Mouse (Mus musculus): Measurements from ENCODE around the gene Txnrd2. TPM values are rescaled to one million over a fixed set of nuclear protein-coding genes. Genes with fewer than 3 reads are reported as not detected.

The Txnrd2 gene
- polyA plus RNA-seq, 1 experiment from 2014 or later: 24.9 TPM

DNA sequence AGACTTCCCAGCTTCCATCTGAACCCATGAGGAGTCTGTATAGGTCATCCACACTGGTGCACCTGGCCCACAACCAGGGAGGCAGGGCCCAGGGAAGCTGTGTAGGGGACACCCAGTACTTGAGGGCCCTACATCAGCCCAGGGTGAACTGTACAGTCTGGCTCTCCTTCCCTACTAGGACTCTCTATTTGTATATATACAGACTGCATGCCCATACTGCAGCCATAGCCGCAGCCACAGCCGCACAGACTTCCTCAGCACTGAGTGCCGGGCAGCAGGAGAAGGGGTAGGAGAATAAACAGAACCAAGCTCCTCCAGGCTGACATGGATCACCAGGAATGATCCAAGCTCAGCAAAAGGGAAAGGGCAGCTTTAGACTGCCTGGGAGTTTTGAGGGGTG, 34.6 kb downstream of the Txnrd2 start:
- H3K9ac ChIP-seq (replicated peaks; ENCODE audit: low read length): no peak overlapping the region
- no peak for ATAC-seq (ENCODE audit: low FRiP score, low TSS enrichment)
- WGBS: 87% methylated on average over 3 of the region's 3 CpGs

DNA sequence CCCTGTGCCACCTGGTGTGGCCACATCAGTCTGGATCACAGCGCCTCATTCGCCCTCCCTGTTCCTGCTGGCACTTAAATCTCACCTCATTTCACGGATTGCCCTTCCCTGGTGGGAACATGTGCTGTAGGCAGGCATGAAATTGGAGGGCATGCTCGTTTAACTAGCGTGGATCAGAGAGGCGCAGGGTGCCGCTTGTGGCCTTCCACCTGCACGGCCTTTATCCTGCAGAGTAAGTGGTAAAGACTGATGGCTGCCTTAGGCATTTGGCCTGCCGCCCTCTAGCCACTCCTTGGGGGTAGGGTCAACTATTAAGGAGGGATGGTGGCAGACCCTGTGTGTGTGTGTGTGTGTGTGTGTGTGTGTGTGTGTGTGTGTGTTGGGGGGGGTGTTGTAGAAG, 35.8 kb downstream of the Txnrd2 start:
- Histone ChIP-seq H3K4me3 (replicated peaks; ENCODE audit: low read depth, low read length) (no peak overlapping the region), H3K36me3 (ENCODE audit: control insufficient read depth, insufficient read depth, low read length) (0 out of 2 replicates have a peak, but pooled peaks cover 4% of the 10 kb centered on the region), H3K9ac (replicated peaks; ENCODE audit: low read length) (no peak overlapping the region), H3K4me1 (ENCODE audit: control insufficient read depth, insufficient read depth, low read length) (peaks cover 20% of the 10 kb centered on the region), H3K9me3 (ENCODE audit: control insufficient read depth, low read length) (no peaks in the 10 kb centered on the region), H3K27ac (replicated peaks; ENCODE audit: low read depth, low read length) (no peak overlapping the region), H3K4me2 (ENCODE audit: low read length) (no peak overlapping the region), H3K27me3 (ENCODE audit: control insufficient read depth, insufficient read depth, low read length) (no peaks in the 10 kb centered on the region)
- no peak for ATAC-seq (ENCODE audit: low FRiP score, low TSS enrichment)
- 39% methylated on average over 9 of the region's 9 CpGs for WGBS
- peak; percentile 39 for DNase-seq

More for the DNA sequence above, 34.6 kb downstream of the Txnrd2 start:
- H3K27me3 ChIP-seq (ENCODE audit: control insufficient read depth, insufficient read depth, low read length): no peaks in the 10 kb centered on the region
- H3K36me3 ChIP-seq (ENCODE audit: control insufficient read depth, insufficient read depth, low read length): 0 out of 2 replicates have a peak, but pooled peaks cover 3% of the 10 kb centered on the region
- H3K4me2 ChIP-seq (ENCODE audit: low read length): no peak overlapping the region
- H3K4me1 ChIP-seq (ENCODE audit: control insufficient read depth, insufficient read depth, low read length): peaks cover 20% of the 10 kb centered on the region
- H3K27ac ChIP-seq (replicated peaks; ENCODE audit: low read depth, low read length): no peak overlapping the region
- no peaks in the 10 kb centered on the region for H3K9me3 ChIP-seq (ENCODE audit: control insufficient read depth, low read length)
- DNase-seq: no peak
- H3K4me3 ChIP-seq (replicated peaks; ENCODE audit: low read depth, low read length): no peak overlapping the region

DNA sequence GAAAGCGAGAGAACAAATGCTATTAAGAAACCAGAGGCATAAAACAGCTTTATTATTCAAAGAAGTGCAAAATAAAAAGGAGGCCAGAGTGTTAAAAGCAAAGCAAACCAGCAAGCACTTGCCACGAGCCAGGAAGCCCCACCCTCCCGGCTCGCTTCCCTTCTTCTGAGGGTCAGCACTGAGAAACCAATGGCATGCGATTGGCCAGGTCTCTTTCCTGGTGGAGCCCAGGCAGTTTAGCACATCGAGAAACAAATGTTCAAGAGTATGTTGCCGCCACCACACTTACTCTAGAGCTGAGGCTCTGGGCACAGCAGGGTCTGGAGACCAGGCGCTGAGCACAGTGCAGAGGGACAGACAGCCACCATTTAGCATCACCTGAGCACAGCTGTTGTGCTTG, 36.4 kb downstream of the Txnrd2 start:
- DNase-seq (no peak), ATAC-seq (ENCODE audit: low FRiP score, low TSS enrichment) (no peak)
- Histone ChIP-seq H3K36me3 (ENCODE audit: control insufficient read depth, insufficient read depth, low read length) (0 out of 2 replicates have a peak, but pooled peaks cover 4% of the 10 kb centered on the region), H3K4me1 (ENCODE audit: control insufficient read depth, insufficient read depth, low read length) (peaks cover 20% of the 10 kb centered on the region), H3K9me3 (ENCODE audit: control insufficient read depth, low read length) (no peaks in the 10 kb centered on the region), H3K4me2 (ENCODE audit: low read length) (no peak overlapping the region), H3K9ac (replicated peaks; ENCODE audit: low read length) (no peak overlapping the region), H3K4me3 (replicated peaks; ENCODE audit: low read depth, low read length) (no peak overlapping the region), H3K27me3 (ENCODE audit: control insufficient read depth, insufficient read depth, low read length) (no peaks in the 10 kb centered on the region), H3K27ac (replicated peaks; ENCODE audit: low read depth, low read length) (no peak overlapping the region)
- 53% methylated on average over 8 of the region's 8 CpGs for WGBS

GRCm38 (mm10) chr16:18464271-18464670, 38.1 kb downstream of the Txnrd2 start:
- Histone ChIP-seq H3K9me3 (ENCODE audit: control insufficient read depth, low read length) (no peaks in the 10 kb centered on the region), H3K27me3 (ENCODE audit: control insufficient read depth, insufficient read depth, low read length) (no peaks in the 10 kb centered on the region), H3K9ac (replicated peaks; ENCODE audit: low read length) (no peak overlapping the region), H3K4me2 (ENCODE audit: low read length) (no peak overlapping the region), H3K4me3 (replicated peaks; ENCODE audit: low read depth, low read length) (no peak overlapping the region), H3K4me1 (ENCODE audit: control insufficient read depth, insufficient read depth, low read length) (peaks cover 14% of the 10 kb centered on the region), H3K27ac (replicated peaks; ENCODE audit: low read depth, low read length) (no peak overlapping the region), H3K36me3 (ENCODE audit: control insufficient read depth, insufficient read depth, low read length) (0 out of 2 replicates have a peak, but pooled peaks cover 7% of the 10 kb centered on the region)
- no peak for DNase-seq
- 76% methylated on average over 3 of the region's 3 CpGs for WGBS
- ATAC-seq (ENCODE audit: low FRiP score, low TSS enrichment): no peak

DNA sequence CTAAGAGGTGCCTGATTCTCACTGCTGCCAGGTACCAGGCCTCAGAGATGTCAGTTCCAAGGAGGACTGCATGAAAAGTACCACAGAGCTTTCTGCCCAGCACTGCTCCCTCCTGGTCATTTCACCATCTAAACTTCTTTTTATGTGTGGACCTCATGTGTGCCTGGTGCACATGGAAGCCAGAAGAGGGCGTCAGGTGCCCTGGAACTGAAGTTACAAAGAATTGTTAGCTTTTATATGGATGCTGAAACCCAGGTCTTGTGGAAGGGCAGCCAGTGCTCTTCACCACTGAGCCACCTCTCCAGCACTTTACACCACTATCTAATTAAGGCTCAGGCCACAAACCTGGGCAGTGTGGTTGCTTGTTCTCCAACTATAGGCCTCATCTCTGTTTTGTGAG, 44.6 kb downstream of the Txnrd2 start:
- 17% methylated on average over 1 of the region's 1 CpGs for WGBS
- Histone ChIP-seq H3K27ac (replicated peaks; ENCODE audit: low read depth, low read length) (no peak overlapping the region), H3K4me2 (ENCODE audit: low read length) (no peak overlapping the region), H3K4me1 (ENCODE audit: control insufficient read depth, insufficient read depth, low read length) (no peaks in the 10 kb centered on the region), H3K9ac (replicated peaks; ENCODE audit: low read length) (no peak overlapping the region), H3K27me3 (ENCODE audit: control insufficient read depth, insufficient read depth, low read length) (no peaks in the 10 kb centered on the region), H3K36me3 (ENCODE audit: control insufficient read depth, insufficient read depth, low read length) (0 out of 2 replicates have a peak, but pooled peaks cover 9% of the 10 kb centered on the region), H3K9me3 (ENCODE audit: control insufficient read depth, low read length) (no peaks in the 10 kb centered on the region), H3K4me3 (replicated peaks; ENCODE audit: low read depth, low read length) (no peak overlapping the region)
- no peak for DNase-seq
- ATAC-seq (ENCODE audit: low FRiP score, low TSS enrichment): no peak

- H3K9ac ChIP-seq (replicated peaks; ENCODE audit: low read length): no peak overlapping the region
- 72% methylated on average over 11 of the region's 11 CpGs for WGBS
- H3K4me3 ChIP-seq (replicated peaks; ENCODE audit: low read depth, low read length): no peak overlapping the region
- no peak for ATAC-seq (ENCODE audit: low FRiP score, low TSS enrichment)
- 0 out of 2 replicates have a peak, but pooled peaks cover 8% of the 10 kb centered on the region for H3K36me3 ChIP-seq (ENCODE audit: control insufficient read depth, insufficient read depth, low read length)
- H3K4me1 ChIP-seq (ENCODE audit: control insufficient read depth, insufficient read depth, low read length): no peaks in the 10 kb centered on the region
- no peak overlapping the region for H3K27ac ChIP-seq (replicated peaks; ENCODE audit: low read depth, low read length)
- no peak overlapping the region for H3K4me2 ChIP-seq (ENCODE audit: low read length)
- H3K9me3 ChIP-seq (ENCODE audit: control insufficient read depth, low read length): no peaks in the 10 kb centered on the region
- H3K27me3 ChIP-seq (ENCODE audit: control insufficient read depth, insufficient read depth, low read length): no peaks in the 10 kb centered on the region
- no peak for DNase-seq
Measured at GRCm38 (mm10) chr16:18471381-18471955, 45.3 kb downstream of the Txnrd2 start.

- DNase-seq: no peak
- no peaks in the 10 kb centered on the region for H3K4me1 ChIP-seq (ENCODE audit: control insufficient read depth, insufficient read depth, low read length)
Measured at GRCm38 (mm10) chr16:18471976-18472375, 45.8 kb downstream of the Txnrd2 start.

DNA sequence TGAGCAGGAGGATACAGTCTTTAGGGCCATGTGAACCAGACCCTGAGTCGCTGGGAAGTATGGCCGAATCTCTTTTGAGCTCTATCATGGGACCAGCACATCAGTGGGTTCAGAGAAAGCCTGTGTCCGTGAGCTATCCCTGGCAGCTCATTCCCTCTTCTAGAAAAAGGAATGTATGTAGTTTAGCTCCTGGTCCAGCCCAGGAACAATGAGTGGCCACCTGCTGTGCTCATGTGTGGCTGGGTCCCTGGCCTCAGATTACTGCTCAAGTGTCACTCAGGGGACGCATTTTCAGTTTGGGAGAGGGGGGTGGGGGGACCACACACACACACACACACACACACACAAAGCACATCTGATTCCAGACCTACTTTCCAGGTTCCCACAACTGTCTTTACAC, 46.2 kb downstream of the Txnrd2 start:
- Histone ChIP-seq H3K36me3 (ENCODE audit: control insufficient read depth, insufficient read depth, low read length) (0 out of 2 replicates have a peak, but pooled peaks cover 8% of the 10 kb centered on the region), H3K9me3 (ENCODE audit: control insufficient read depth, low read length) (no peaks in the 10 kb centered on the region), H3K4me1 (ENCODE audit: control insufficient read depth, insufficient read depth, low read length) (no peaks in the 10 kb centered on the region), H3K27me3 (ENCODE audit: control insufficient read depth, insufficient read depth, low read length) (no peaks in the 10 kb centered on the region), H3K4me3 (replicated peaks; ENCODE audit: low read depth, low read length) (no peak overlapping the region), H3K9ac (replicated peaks; ENCODE audit: low read length) (no peak overlapping the region), H3K4me2 (ENCODE audit: low read length) (no peak overlapping the region), H3K27ac (replicated peaks; ENCODE audit: low read depth, low read length) (no peak overlapping the region)
- 61% methylated on average over 4 of the region's 4 CpGs for WGBS
- DNase-seq (no peak), ATAC-seq (ENCODE audit: low FRiP score, low TSS enrichment) (no peak)

More at GRCm38 (mm10) chr16:18471976-18472375, 45.8 kb downstream of the Txnrd2 start:
- Histone ChIP-seq H3K9me3 (ENCODE audit: control insufficient read depth, low read length) (no peaks in the 10 kb centered on the region), H3K9ac (replicated peaks; ENCODE audit: low read length) (no peak overlapping the region), H3K27me3 (ENCODE audit: control insufficient read depth, insufficient read depth, low read length) (no peaks in the 10 kb centered on the region), H3K36me3 (ENCODE audit: control insufficient read depth, insufficient read depth, low read length) (0 out of 2 replicates have a peak, but pooled peaks cover 8% of the 10 kb centered on the region), H3K27ac (replicated peaks; ENCODE audit: low read depth, low read length) (no peak overlapping the region), H3K4me3 (replicated peaks; ENCODE audit: low read depth, low read length) (no peak overlapping the region), H3K4me2 (ENCODE audit: low read length) (no peak overlapping the region)
- WGBS: 83% methylated on average over 6 of the region's 6 CpGs
- no peak for ATAC-seq (ENCODE audit: low FRiP score, low TSS enrichment)

GRCm38 (mm10) chr16:18472976-18473375, 46.8 kb downstream of the Txnrd2 start:
- no peaks in the 10 kb centered on the region for H3K4me1 ChIP-seq (ENCODE audit: control insufficient read depth, insufficient read depth, low read length)
- 91% methylated on average over 8 of the region's 8 CpGs for WGBS
- H3K36me3 ChIP-seq (ENCODE audit: control insufficient read depth, insufficient read depth, low read length): peaks cover 9% of the 10 kb centered on the region; the same call in 1 of the 2 replicates
- no peaks in the 10 kb centered on the region for H3K9me3 ChIP-seq (ENCODE audit: control insufficient read depth, low read length)
- H3K27ac ChIP-seq (replicated peaks; ENCODE audit: low read depth, low read length): no peak overlapping the region
- H3K9ac ChIP-seq (replicated peaks; ENCODE audit: low read length): no peak overlapping the region
- H3K27me3 ChIP-seq (ENCODE audit: control insufficient read depth, insufficient read depth, low read length): no peaks in the 10 kb centered on the region
- H3K4me2 ChIP-seq (ENCODE audit: low read length): no peak overlapping the region
- DNase-seq (no peak), ATAC-seq (ENCODE audit: low FRiP score, low TSS enrichment) (no peak)
- H3K4me3 ChIP-seq (replicated peaks; ENCODE audit: low read depth, low read length): no peak overlapping the region

Data from midbrain, embryonic 14.5 days (tissue).